ENCODE assay signal across 16 mouse cellular contexts in genomic region chr7:105474771-105475315, GRCm38 (mm10). TPM values are rescaled to one million over a fixed set of nuclear protein-coding genes. Genes with fewer than 3 reads are reported as not detected.
"Had no signal": no experiment of that assay in that cellular context is flagged by ENCODE, and none has a peak within 500 bp of the region (broad histone marks: within the 10 kb centered on the region; RNA-seq: fewer than 3 reads in every experiment).

No protein-coding gene starts in this region.

- H3K4me2 ChIP-seq: kidney, embryonic 15.5 days; limb, embryonic 15.5 days; liver, embryonic 12.5 days; lung, embryonic 14.5 days; midbrain, embryonic 15.5 days had no signal

- H3K4me3 ChIP-seq: kidney, embryonic 15.5 days; limb, embryonic 15.5 days; liver, embryonic 12.5 days; midbrain, embryonic 10.5 days; midbrain, embryonic 15.5 days had no signal

- H3K9me3 ChIP-seq: kidney, embryonic 15.5 days; limb, embryonic 15.5 days; liver, embryonic 12.5 days; midbrain, embryonic 10.5 days; midbrain, embryonic 15.5 days had no signal

- DNase-seq: lung, embryonic 14.5 days; lung, postnatal 10 days; lung, postnatal 4 days; right cerebral cortex, adult 18-20 months; right cerebral cortex, postnatal 25 days; thymus, postnatal 4 days had no signal

- H3K36me3 ChIP-seq: kidney, embryonic 15.5 days; limb, embryonic 15.5 days; liver, embryonic 12.5 days; midbrain, embryonic 10.5 days; midbrain, embryonic 15.5 days had no signal

- H3K27me3 ChIP-seq: kidney, embryonic 15.5 days; limb, embryonic 15.5 days; liver, embryonic 12.5 days; midbrain, embryonic 15.5 days had no signal

- ATAC-seq: liver, embryonic 12.5 days; midbrain, embryonic 15.5 days had no signal

- H3K9ac ChIP-seq: kidney, embryonic 15.5 days; limb, embryonic 15.5 days; liver, embryonic 12.5 days; lung, embryonic 14.5 days; midbrain, embryonic 15.5 days had no signal

- H3K27ac ChIP-seq: kidney, embryonic 15.5 days; limb, embryonic 15.5 days; liver, embryonic 12.5 days; midbrain, embryonic 10.5 days; midbrain, embryonic 15.5 days; stomach, postnatal 0 days had no signal

- H3K4me1 ChIP-seq: kidney, embryonic 15.5 days; limb, embryonic 15.5 days; liver, embryonic 12.5 days; midbrain, embryonic 10.5 days; midbrain, embryonic 15.5 days had no signal

RNA-seq across cellular contexts. Expression of gene Cavin3, which starts 7.3 kb away (rescaled TPM):
- total RNA-seq: megakaryocyte, adult 5-6 weeks had no signal

RNA-seq across cellular contexts. Expression of gene Cckbr, which starts 49.3 kb away (rescaled TPM):
- total RNA-seq: megakaryocyte, adult 5-6 weeks had no signal
- polyA plus RNA-seq: large intestine, adult 2 months; limb, embryonic 11.5 days; limb, embryonic 15.5 days; liver, embryonic 12.5 days; liver, embryonic 16.5 days had no signal
